Mouse (Mus musculus): ENCODE measurements around the gene Dnah11. TPM values are rescaled to one million over a fixed set of nuclear protein-coding genes. Genes with fewer than 3 reads are reported as not detected.

Dnah11 gene
- total and polyA plus RNA-seq, 3 experiments = 0.11 to 0.77 TPM; not detected in 1

GRCm38 (mm10) chr12:117860840-117861239 lies 338.0 kb downstream of the Dnah11 start:
- peaks cover 26% of the 10 kb centered on the region for H3K79me2 ChIP-seq (ENCODE audit: control insufficient read depth, insufficient read depth, low read length, poor library complexity)
- no peak for DNase-seq (ENCODE audit: low read depth, low spot score)
- H3K4me3 ChIP-seq (ENCODE audit: control insufficient read depth in 1 of 2, insufficient read depth in 1 of 2, low read depth in 2 of 2, low read length in 2 of 2) = no peak overlapping the region
- no peaks in the 10 kb centered on the region for H3K27me3 ChIP-seq (ENCODE audit: control insufficient read depth in 1 of 2, insufficient read depth in 2 of 2, low read length in 2 of 2)
- TF ChIP-seq TBP (IDR thresholded peaks at IDR 0.05; ENCODE audit: low read depth, low read length) = no peak
- peaks cover 0 to 4% of the 10 kb centered on the region in 2 experiments; a peak in 2 of 4 replicates for H3K36me3 ChIP-seq (ENCODE audit: control insufficient read depth in 1 of 2, insufficient read depth in 2 of 2, low read length in 2 of 2)
- no peaks in the 10 kb centered on the region for H3K4me1 ChIP-seq (ENCODE audit: control insufficient read depth in 1 of 2, insufficient read depth in 2 of 2, low read length in 2 of 2)
- H3K9ac ChIP-seq (ENCODE audit: control insufficient read depth, low read depth, low read length, poor library complexity, severe bottlenecking) = no peak overlapping the region
- no peak overlapping the region for H3K27ac ChIP-seq (ENCODE audit: control insufficient read depth, low read depth, low read length)
- H3K9me3 ChIP-seq (replicated peaks; ENCODE audit: insufficient read depth, low read length) = no peaks in the 10 kb centered on the region

GRCm38 (mm10) chr12:117857884-117858283 lies 341.0 kb downstream of the Dnah11 start:
- H3K9ac ChIP-seq (ENCODE audit: control insufficient read depth, low read depth, low read length, poor library complexity, severe bottlenecking) = no peak overlapping the region
- H3K36me3 ChIP-seq (ENCODE audit: control insufficient read depth in 1 of 2, insufficient read depth in 2 of 2, low read length in 2 of 2) = peaks cover 3 to 10% of the 10 kb centered on the region in 2 experiments

GRCm38 (mm10) chr12:117857023-117857422 lies 341.8 kb downstream of the Dnah11 start:
- no peaks in the 10 kb centered on the region for H3K27me3 ChIP-seq (ENCODE audit: control insufficient read depth in 1 of 2, insufficient read depth in 2 of 2, low read length in 2 of 2)
- DNase-seq (ENCODE audit: low read depth, low spot score) = no peak
- H3K36me3 ChIP-seq (ENCODE audit: control insufficient read depth in 1 of 2, insufficient read depth in 2 of 2, low read length in 2 of 2) = peaks cover 3 to 10% of the 10 kb centered on the region in 2 experiments
- no peak for TF ChIP-seq USF2 (IDR thresholded peaks at IDR 0.05; ENCODE audit: borderline replicate concordance in 1 of 2, insufficient read depth in 1 of 2, low read depth in 1 of 2, low read length in 2 of 2)
- TF ChIP-seq MXI1 (IDR thresholded peaks at IDR 0.05; ENCODE audit: low read depth, low read length) = no peak
- no peak for TF ChIP-seq CHD2 (IDR thresholded peaks at IDR 0.05; ENCODE audit: low read length)
- TF ChIP-seq KAT2A (conservative IDR thresholded peaks at IDR 0.05; ENCODE audit: low read depth, low read length) = no peak
- no peak for TF ChIP-seq ZMIZ1 (IDR thresholded peaks at IDR 0.05; ENCODE audit: low read depth, low read length)
- no peak for TF ChIP-seq MEF2A (IDR thresholded peaks at IDR 0.05; ENCODE audit: extremely low read depth, insufficient replicate concordance, low read depth, low read length, poor library complexity, severe bottlenecking)
- no peak for TF ChIP-seq MAX (IDR thresholded peaks at IDR 0.05; ENCODE audit: low read length)
- no peak for TF ChIP-seq RCOR1 (IDR thresholded peaks at IDR 0.05; ENCODE audit: low read depth, low read length)
- no peak for TF ChIP-seq JUND (IDR thresholded peaks at IDR 0.05; ENCODE audit: low read depth, low read length)
- TF ChIP-seq SMC3 (IDR thresholded peaks at IDR 0.05; ENCODE audit: low read depth, low read length) = no peak
- H3K27ac ChIP-seq (ENCODE audit: control insufficient read depth, low read depth, low read length) = no peak overlapping the region
- peaks cover 0 to 5% of the 10 kb centered on the region in 2 experiments; a peak in 1 of 4 replicates for H3K4me1 ChIP-seq (ENCODE audit: control insufficient read depth in 1 of 2, insufficient read depth in 2 of 2, low read length in 2 of 2)
- peaks cover 43% of the 10 kb centered on the region for H3K79me2 ChIP-seq (ENCODE audit: control insufficient read depth, insufficient read depth, low read length, poor library complexity)
- no peak overlapping the region for H3K9ac ChIP-seq (ENCODE audit: control insufficient read depth, low read depth, low read length, poor library complexity, severe bottlenecking)
- no peak overlapping the region for H3K4me3 ChIP-seq (ENCODE audit: control insufficient read depth in 1 of 2, insufficient read depth in 1 of 2, low read depth in 2 of 2, low read length in 2 of 2)
- H3K9me3 ChIP-seq (replicated peaks; ENCODE audit: insufficient read depth, low read length) = no peaks in the 10 kb centered on the region

More at GRCm38 (mm10) chr12:117857884-117858283, 341.0 kb downstream of the Dnah11 start:
- H3K27me3 ChIP-seq (ENCODE audit: control insufficient read depth in 1 of 2, insufficient read depth in 2 of 2, low read length in 2 of 2) = no peaks in the 10 kb centered on the region
- H3K9me3 ChIP-seq (replicated peaks; ENCODE audit: insufficient read depth, low read length) = no peaks in the 10 kb centered on the region
- peaks cover 0 to 5% of the 10 kb centered on the region in 2 experiments; a peak in 1 of 4 replicates for H3K4me1 ChIP-seq (ENCODE audit: control insufficient read depth in 1 of 2, insufficient read depth in 2 of 2, low read length in 2 of 2)
- no peak overlapping the region for H3K4me3 ChIP-seq (ENCODE audit: control insufficient read depth in 1 of 2, insufficient read depth in 1 of 2, low read depth in 2 of 2, low read length in 2 of 2)
- no peak for DNase-seq (ENCODE audit: low read depth, low spot score)
- TF ChIP-seq ETS1 (IDR thresholded peaks at IDR 0.05; ENCODE audit: low read depth, low read length) = no peak
- no peak for TF ChIP-seq HCFC1 (IDR thresholded peaks at IDR 0.05; ENCODE audit: low read depth, low read length)
- TF ChIP-seq CHD2 (IDR thresholded peaks at IDR 0.05; ENCODE audit: low read length) = no peak
- TF ChIP-seq USF1 (IDR thresholded peaks at IDR 0.05; ENCODE audit: low read depth, low read length) = no peak
- TF ChIP-seq E2F4 (IDR thresholded peaks at IDR 0.05; ENCODE audit: borderline replicate concordance, low read depth, low read length) = no peak
- TF ChIP-seq TCF12 (IDR thresholded peaks at IDR 0.05; ENCODE audit: low read depth, low read length) = no peak
- TF ChIP-seq MAFK (IDR thresholded peaks at IDR 0.05; ENCODE audit: borderline replicate concordance, low read depth, low read length) = no peak
- no peak for TF ChIP-seq UBTF (IDR thresholded peaks at IDR 0.05; ENCODE audit: borderline replicate concordance, insufficient read depth, low read depth, low read length)
- TF ChIP-seq ZNF384 (IDR thresholded peaks at IDR 0.05; ENCODE audit: low read depth, low read length) = no peak
- no peak for TF ChIP-seq TAL1 (IDR thresholded peaks at IDR 0.05; ENCODE audit: low read length)
- no peak for TF ChIP-seq MYB (IDR thresholded peaks at IDR 0.05; ENCODE audit: low read depth, low read length)
- TF ChIP-seq POLR2A (IDR thresholded peaks at IDR 0.05; ENCODE audit: control insufficient read depth in 1 of 2, insufficient read depth in 1 of 2, low read depth in 1 of 2, low read length in 2 of 2, poor library complexity in 1 of 2) = no peak
- no peak for TF ChIP-seq ELF1 (IDR thresholded peaks at IDR 0.05; ENCODE audit: low read depth, low read length)
- TF ChIP-seq ZKSCAN1 (IDR thresholded peaks at IDR 0.05; ENCODE audit: low read depth, low read length) = no peak
- no peak for TF ChIP-seq TBP (IDR thresholded peaks at IDR 0.05; ENCODE audit: low read depth, low read length)
- H3K27ac ChIP-seq (ENCODE audit: control insufficient read depth, low read depth, low read length) = no peak overlapping the region
- H3K79me2 ChIP-seq (ENCODE audit: control insufficient read depth, insufficient read depth, low read length, poor library complexity) = peaks cover 43% of the 10 kb centered on the region
